Mouse (Mus musculus) hindbrain, embryonic 14.5 days (tissue): ENCODE results near the gene Rhod. TPM values are rescaled to one million over a fixed set of nuclear protein-coding genes. Genes with fewer than 3 reads are reported as not detected.
"Not testable (repeated sequence)": the region's sequence is repeated elsewhere in the genome, so short reads cannot be mapped to it uniquely, and the experiment has no call there.

Source experiments
- ATAC-seq: fragments of 200-750 bp; cut with Nextera tagmentation; 2 replicates; pipeline ENCODE4 v1.8.0; 2017; ENCODE audit warnings: moderate number of reproducible peaks, mild to moderate bottlenecking, moderate TSS enrichment, moderate library complexity; ENCODE audit not compliant: low FRiP score
- DNase-seq: peaks from one replicate; pipeline ENCODE4 v3.0.0-alpha.2; 2015; ENCODE audit warnings: low spot score
- H3K27ac ChIP-seq: fragments of 300-500 bp; sonication (generic); 2 replicates; pipeline ENCODE4 v1.5.1; 2014; ENCODE audit warnings: mild to moderate bottlenecking, moderate library complexity
- H3K27me3 ChIP-seq: fragments of 300-500 bp; sonication (generic); 2 replicates; pipeline ENCODE4 v1.6.1; 2014; ENCODE audit warnings: mild to moderate bottlenecking, low read length, mixed read lengths; ENCODE audit not compliant: control insufficient read depth, insufficient read depth
- H3K36me3 ChIP-seq: fragments of 300-500 bp; sonication (generic); replicated peaks from 2 replicates; pipeline ENCODE4 v1.6.1; 2014; ENCODE audit not compliant: control insufficient read depth, insufficient read depth
- H3K4me1 ChIP-seq: fragments of 300-500 bp; sonication (generic); replicated peaks from 2 replicates; pipeline ENCODE4 v1.6.1; 2014; ENCODE audit warnings: antibody characterized with exemption, low read length, mixed read lengths; ENCODE audit not compliant: control insufficient read depth, insufficient read depth
- H3K4me2 ChIP-seq: fragments of 300-500 bp; sonication (generic); replicated peaks from 2 replicates; pipeline ENCODE4 v1.6.1; 2014; ENCODE audit warnings: mild to moderate bottlenecking, moderate library complexity
- H3K4me3 ChIP-seq: fragments of 300-500 bp; sonication (generic); replicated peaks from 2 replicates; pipeline ENCODE4 v1.5.1; 2014; ENCODE audit warnings: mild to moderate bottlenecking, low read length
- H3K9ac ChIP-seq: fragments of 300-500 bp; sonication (generic); 2 replicates; pipeline ENCODE4 v1.6.1; 2014
- H3K9me3 ChIP-seq: fragments of 300-500 bp; sonication (generic); 2 replicates; pipeline ENCODE4 v1.6.1; 2016; ENCODE audit warnings: low read length; ENCODE audit not compliant: control insufficient read depth
- WGBS: fragments of 180-500 bp; shearing (Covaris S2); extraction: QIAGEN DNeasy Blood & Tissue Kit; methylation state at CpG from one replicate; pipeline ENCODE4 v1.1.7; 2014; 5-methylcytosine and 5-hydroxymethylcytosine counted together
- polyA plus RNA-seq: library from polyadenylated mRNA; unstranded; fragments of >200 nt; fragmentation: Nextera tagmentation; extraction: Ambion mirVana; gene quantifications from 2 replicates; pipeline ENCODE4 v1.2.1, GENCODE M21; 2014

The Rhod gene
- polyA plus RNA-seq, 1 experiment from 2014 or later = 7.2 TPM

- H3K27me3 ChIP-seq = no peaks in the 10 kb centered on the region
- no peak overlapping the region for H3K9ac ChIP-seq
- no peak overlapping the region for H3K27ac ChIP-seq
- ATAC-seq = no peak
- H3K4me2 ChIP-seq = no peak overlapping the region
- H3K4me1 ChIP-seq = no peaks in the 10 kb centered on the region
- no peaks in the 10 kb centered on the region for H3K9me3 ChIP-seq
- H3K4me3 ChIP-seq = no peak overlapping the region
- no peak for DNase-seq
- H3K36me3 ChIP-seq = peaks cover 24% of the 10 kb centered on the region
- 52% methylated on average over 1 of the region's 1 CpGs for WGBS
Measured at GRCm38 (mm10) chr19:4384322-4384721, 54.9 kb downstream of the Rhod start.

- no peak overlapping the region for H3K4me3 ChIP-seq
- no peak overlapping the region for H3K9ac ChIP-seq
- H3K9me3 ChIP-seq = no peaks in the 10 kb centered on the region
- H3K27ac ChIP-seq = no peak overlapping the region
- H3K27me3 ChIP-seq = no peaks in the 10 kb centered on the region
- H3K4me1 ChIP-seq = no peaks in the 10 kb centered on the region
- DNase-seq (no peak), ATAC-seq (no peak)
- H3K36me3 ChIP-seq = peaks cover 27% of the 10 kb centered on the region
- H3K4me2 ChIP-seq = no peak overlapping the region
Measured at GRCm38 (mm10) chr19:4383306-4383705, 55.9 kb downstream of the Rhod start.

GRCm38 (mm10) chr19:4382303-4382702 lies 56.9 kb downstream of the Rhod start:
- ATAC-seq, H3K4me2 ChIP-seq, DNase-seq, H3K9ac ChIP-seq, H3K27ac ChIP-seq, H3K4me3 ChIP-seq, H3K4me1 ChIP-seq, H3K27me3 ChIP-seq, H3K9me3 ChIP-seq: not testable (repeated sequence)
- 91% methylated on average over 1 of the region's 1 CpGs for WGBS
- peaks cover 19% of the 10 kb centered on the region for H3K36me3 ChIP-seq

Other genes starting within 250 kb of the Rhod start
- 0.43 and 0.68 TPM in 2 replicates for gene Tbc1d10c, start 248.1 kb downstream of the Rhod start, polyA plus RNA-seq
- gene Ppp1ca, start 247.4 kb downstream of the Rhod start, polyA plus RNA-seq = 581 and 604 TPM in 2 replicates
- 19.4 and 22.5 TPM in 2 replicates for gene Rad9a, start 237.8 kb downstream of the Rhod start, polyA plus RNA-seq
- gene Clcf1, start 225.2 kb downstream of the Rhod start, polyA plus RNA-seq = 0.51 and 0.53 TPM in 2 replicates
- gene AC109138.7, start 225.1 kb downstream of the Rhod start, polyA plus RNA-seq = not detected in 2 replicates
- gene Pold4, start 207.5 kb downstream of the Rhod start, polyA plus RNA-seq = 18.8 and 20.4 TPM in 2 replicates
- gene Ssh3, start 170.3 kb downstream of the Rhod start, polyA plus RNA-seq = 12.9 and 13.4 TPM in 2 replicates
- gene Ankrd13d, start 156.3 kb downstream of the Rhod start, polyA plus RNA-seq = 50.7 and 56.6 TPM in 2 replicates
- gene Grk2, start 133.2 kb downstream of the Rhod start, polyA plus RNA-seq = 29.2 and 30.4 TPM in 2 replicates
- 37.3 and 40.7 TPM in 2 replicates for gene Kdm2a, start 41.1 kb downstream of the Rhod start, polyA plus RNA-seq
- gene Syt12, start 38.0 kb upstream of the Rhod start, polyA plus RNA-seq = 4.1 and 5.9 TPM in 2 replicates
- gene 2010003K11Rik, start 59.2 kb upstream of the Rhod start, polyA plus RNA-seq = not detected in 2 replicates
- 27.5 and 31.3 TPM in 2 replicates for gene Pcx, start 71.0 kb upstream of the Rhod start, polyA plus RNA-seq
- gene Lrfn4, start 176.2 kb upstream of the Rhod start, polyA plus RNA-seq = 17.9 and 18.9 TPM in 2 replicates
- gene Rce1, start 186.2 kb upstream of the Rhod start, polyA plus RNA-seq = 47.0 and 53.3 TPM in 2 replicates